Mouse (Mus musculus): Measurements from ENCODE around the gene Slc35a3.
"Not testable (repeated sequence)": the region's sequence is repeated elsewhere in the genome, so short reads cannot be mapped to it uniquely, and the experiment has no call there.

The Slc35a3 gene

GRCm38 (mm10) chr3:116698786-116699185 is 13.8 kb downstream of the Slc35a3 start:
- DNase-seq (ENCODE audit: low read depth), result no peak

DNA sequence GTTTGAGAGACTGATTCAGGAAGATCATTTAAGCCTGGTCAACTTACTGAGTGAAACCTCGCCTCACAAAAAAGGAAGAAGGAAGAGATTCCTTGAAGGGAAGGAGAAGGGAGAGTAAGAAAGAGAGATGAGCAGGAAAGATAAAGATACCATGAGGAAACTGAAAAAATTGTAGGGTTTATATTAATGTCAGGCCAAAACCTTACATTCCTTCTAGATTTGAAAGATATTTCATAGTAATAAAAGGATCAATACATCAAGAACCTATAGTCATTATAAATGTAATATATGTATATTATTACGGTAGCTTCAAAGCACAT is 17.0 kb downstream of the Slc35a3 start:
- DNase-seq (ENCODE audit: low read depth), result no peak

DNA sequence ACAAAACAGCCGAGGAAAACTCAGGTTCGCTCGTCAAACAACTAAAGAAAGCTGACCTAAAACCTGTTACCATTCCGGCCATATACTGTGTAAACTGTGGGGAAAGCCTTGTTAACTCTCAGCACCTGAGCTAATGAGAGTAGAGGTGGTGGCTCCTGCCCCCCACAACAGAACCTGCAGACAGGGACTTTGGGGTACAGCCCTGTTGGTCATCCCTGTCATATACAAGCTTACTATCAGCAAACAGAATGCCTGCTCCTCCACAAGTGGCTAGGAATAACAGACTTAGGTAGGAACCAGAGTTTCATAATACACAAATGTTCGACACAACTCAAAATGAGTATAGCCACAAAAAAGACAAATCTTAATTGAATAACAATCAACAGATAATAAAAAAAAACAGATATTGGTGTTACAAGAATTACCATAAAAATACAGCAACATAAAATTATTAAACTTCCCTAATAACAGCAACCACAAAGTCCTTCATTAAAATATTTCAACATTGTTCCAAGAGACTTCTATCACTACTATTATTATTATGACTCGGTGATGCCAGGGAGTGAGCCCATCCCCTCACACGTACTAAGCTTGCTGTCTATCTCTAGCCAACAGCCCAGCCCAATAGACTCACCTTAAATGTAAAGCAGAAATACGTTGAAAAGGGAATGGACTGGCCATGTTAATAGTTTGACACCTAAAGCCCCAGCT is 17.5 kb downstream of the Slc35a3 start:
- no peak for DNase-seq (ENCODE audit: low read depth)

GRCm38 (mm10) chr3:116694312-116694711 is 18.3 kb downstream of the Slc35a3 start:
- DNase-seq (ENCODE audit: low read depth), result no peak

DNA sequence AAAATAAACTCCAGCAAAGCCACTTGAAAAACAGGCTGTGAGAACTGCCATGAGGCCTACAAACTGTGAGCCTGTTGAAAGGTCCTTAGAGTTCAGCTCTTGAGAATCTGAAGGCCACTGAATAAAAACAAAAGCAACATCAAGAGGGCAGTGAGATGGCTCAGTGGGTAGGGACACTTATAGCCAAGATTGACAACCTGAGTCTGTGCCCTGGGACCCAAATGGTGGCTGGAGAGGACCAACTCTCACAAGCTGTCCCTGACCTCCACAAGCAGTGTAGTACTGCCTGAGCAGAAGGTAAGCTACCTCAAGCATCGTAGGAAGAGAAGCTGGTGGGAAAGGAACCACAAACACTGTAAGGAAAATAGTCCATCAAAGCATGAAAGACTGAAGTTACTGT is 31.5 kb downstream of the Slc35a3 start, which contains the start of gene Gm43191:
Gm43191 (minus strand) TSS at position 101 of the 400 bp plus-strand sequence.
- DNase-seq (ENCODE audit: low read depth), result no peak

GRCm38 (mm10) chr3:116664281-116664680 is 48.4 kb downstream of the Slc35a3 start:
- DNase-seq (ENCODE audit: low read depth), result not testable (repeated sequence)

GRCm38 (mm10) chr3:116662463-116662863 is 50.2 kb downstream of the Slc35a3 start, which contains the start of gene Mfsd14a:
Gene Mfsd14a, minus strand, starts transcription at chr3:116662677.
- peak; percentile 97 for DNase-seq (ENCODE audit: low read depth)

DNA sequence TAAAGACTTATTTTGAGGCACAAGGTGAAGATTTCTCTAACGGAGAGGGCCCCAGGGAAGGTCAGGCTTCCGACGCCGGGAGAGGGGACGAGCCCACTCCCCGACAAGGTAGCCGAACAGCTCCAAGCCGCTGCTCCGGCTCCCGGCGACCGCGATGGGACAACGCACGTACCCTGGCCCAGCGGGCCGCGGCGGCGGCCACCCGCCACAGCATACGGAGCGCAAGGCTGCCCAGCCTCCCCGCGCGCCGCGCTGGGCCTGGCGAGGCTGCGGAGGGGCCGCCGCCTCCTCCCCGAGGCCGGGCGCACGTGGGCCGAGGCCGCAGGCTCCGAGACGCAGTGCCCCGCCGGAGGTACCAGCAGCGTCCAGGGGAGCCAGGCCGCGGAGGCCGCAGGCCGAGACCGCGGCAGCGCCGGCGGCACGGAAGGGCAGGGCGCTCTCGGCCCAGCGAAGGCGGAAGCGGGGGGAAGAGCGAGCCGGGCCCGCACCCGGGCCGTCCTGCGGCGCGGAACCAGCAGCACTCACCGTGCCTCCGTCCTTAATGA is 50.7 kb downstream of the Slc35a3 start:
- DNase-seq (ENCODE audit: low read depth), result no peak

GRCm38 (mm10) chr3:116661288-116661869 is 51.3 kb downstream of the Slc35a3 start:
- peak; percentile 69 for DNase-seq (ENCODE audit: low read depth)

- DNase-seq (ENCODE audit: low read depth), result peak; percentile 65
Observed at GRCm38 (mm10) chr3:116659856-116660430, 52.7 kb downstream of the Slc35a3 start.

DNA sequence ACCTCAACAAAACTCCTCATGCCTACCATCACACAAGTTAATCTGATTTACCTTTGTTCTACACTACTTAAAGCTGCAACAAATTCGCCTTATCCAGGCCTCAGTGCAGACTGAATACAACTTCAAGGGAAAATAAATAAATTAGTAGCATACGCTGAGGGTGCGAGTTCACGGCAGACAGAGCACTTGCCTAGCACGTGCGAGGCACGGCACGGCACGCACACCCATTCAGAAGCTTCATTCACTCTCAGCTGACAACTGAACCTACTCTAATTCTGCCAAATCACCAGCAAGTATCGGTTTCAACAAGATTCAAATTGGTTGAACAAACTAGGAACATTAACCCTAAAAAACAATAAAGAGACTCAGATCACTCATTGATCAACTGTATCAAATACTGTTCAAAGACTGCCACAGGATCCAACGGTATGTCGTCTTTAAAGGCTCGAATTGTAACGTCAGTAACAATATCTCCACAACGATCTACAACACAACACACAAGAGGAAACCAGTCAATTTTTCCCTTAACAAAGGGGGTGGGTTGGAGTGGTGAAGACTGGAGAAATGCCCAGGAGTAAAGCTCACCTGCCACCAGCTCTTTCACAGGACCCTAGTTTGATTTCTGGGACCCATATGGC is 53.6 kb downstream of the Slc35a3 start:
- DNase-seq (ENCODE audit: low read depth), result peak; percentile 81

DNA sequence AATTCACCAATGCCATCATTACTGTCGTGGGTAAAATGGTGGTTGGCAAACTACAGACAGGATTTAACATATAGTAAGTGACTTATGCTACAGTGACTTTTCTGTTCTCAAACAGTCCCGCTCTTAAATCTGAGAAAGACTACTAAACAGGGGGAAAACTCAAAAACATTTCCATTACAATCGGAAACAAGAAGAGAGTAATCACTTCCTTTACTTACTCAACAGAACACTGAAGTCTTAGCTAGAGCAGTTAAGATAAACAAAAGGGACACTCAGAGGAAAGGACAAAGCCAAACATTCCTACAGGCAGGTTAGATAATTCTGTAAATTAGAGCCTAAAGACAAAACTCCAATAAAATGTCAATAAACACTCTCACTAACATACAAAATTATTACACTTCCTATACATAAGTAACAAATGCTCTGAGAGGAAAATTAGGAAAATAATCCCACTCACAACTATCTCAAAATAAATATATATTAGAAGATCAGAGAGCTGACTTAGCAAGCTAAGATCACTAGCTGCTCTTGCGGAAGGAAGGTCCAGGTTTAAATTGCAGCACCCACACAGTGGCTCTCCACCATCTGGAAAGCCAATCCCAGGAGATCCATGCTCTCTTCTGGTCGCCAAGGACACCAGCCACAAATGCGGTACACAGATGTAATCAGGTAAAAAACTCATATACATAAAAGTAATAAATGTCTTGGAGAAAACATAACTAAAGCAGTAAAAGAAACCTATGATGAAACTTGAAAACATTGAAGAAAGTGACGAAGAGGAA is 56.3 kb downstream of the Slc35a3 start:
- peak; percentile 65 for DNase-seq (ENCODE audit: low read depth)

DNA sequence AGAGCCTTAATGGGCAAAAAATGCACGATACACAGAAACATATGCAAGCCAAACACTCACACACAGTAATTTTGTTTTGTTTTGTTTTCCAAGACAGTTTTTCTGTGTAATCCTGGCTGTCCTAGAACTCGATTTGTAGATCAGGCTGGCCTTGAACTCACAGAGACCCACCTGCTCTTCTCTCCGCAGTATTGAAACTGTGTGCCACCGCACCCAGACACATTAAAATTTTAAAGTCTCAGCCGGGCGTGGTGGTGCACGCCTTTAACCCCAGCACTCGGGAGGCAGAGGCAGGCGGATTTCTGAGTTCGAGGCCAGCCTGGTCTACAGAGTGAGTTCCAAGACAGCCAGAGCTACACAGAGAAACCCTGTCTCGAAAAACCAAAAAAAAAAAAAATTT is 58.6 kb downstream of the Slc35a3 start:
- DNase-seq (ENCODE audit: low read depth), result not testable (repeated sequence)

DNA sequence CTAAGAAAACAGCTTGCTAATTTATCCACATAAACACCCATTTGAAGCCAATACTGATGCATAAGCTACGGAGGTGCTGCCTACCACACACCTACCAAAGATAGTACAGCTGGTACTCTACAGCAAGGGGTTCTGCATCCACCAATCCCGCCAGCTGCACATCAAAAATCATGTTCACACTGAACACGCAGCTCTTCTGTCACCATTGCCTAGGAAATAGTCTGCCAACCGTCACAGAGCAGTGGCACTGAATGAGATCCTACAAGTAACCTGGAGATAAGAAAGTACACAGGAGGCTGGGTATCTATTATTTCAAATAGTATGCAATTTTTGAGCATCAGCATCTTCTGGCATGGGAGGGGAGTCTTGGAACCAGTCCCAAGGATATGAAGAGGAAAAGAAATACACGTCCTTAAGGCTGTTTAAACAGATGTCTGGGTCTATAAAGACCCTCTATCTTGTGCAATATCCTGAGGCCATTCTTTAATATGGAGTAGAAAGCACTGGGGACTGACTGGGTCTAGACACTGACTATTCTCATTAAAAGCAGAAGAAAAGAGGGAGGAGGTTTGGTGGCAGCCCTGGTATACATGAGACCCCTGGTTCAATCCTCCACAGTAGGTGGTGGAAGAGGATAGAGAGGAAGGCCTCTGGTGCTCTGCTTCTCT is 59.2 kb downstream of the Slc35a3 start:
- no peak for DNase-seq (ENCODE audit: low read depth)

DNA sequence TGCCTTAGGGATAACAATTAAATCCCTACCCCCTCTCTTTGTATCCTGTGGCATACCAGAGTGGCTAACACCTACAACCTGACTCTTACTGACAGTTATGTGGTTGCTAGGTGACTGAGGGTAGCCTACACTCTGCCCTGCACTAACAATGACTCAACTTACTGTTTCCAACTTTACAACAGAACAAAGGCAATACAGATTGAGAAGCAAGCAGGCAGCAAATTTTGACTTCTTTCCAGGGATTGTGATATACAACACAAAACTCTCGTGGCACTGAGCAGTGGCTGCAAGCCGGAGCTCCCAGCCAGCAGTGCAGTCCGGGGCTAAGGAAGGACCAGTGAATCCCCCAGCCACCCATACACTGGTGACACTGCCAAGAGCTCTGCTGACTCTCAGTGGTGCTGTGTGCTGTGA is 60.6 kb downstream of the Slc35a3 start:
- DNase-seq (ENCODE audit: low read depth), result peak; percentile 26

- DNase-seq (ENCODE audit: low read depth), result no peak
Observed at GRCm38 (mm10) chr3:116650698-116651097, 61.9 kb downstream of the Slc35a3 start.

DNA sequence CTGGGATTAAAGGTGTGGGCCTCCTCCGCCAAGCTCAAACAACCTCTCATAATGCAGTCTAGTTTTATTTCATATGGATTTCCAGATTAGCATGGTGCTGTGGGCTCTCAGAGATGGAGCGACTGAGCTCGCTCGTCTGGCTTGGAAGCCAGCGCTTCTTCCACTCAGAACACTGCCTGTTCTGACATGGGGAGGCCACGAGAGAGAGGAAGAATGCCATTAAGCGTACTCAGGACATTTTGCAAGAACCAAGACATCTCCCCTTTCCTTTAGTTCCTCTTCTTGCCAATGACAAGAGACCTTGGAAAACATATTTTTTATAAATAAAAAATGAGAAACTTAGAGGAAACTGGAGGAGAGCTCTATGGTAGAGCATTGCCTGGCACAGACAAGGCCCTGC is 63.8 kb downstream of the Slc35a3 start:
- DNase-seq (ENCODE audit: low read depth), result no peak

DNA sequence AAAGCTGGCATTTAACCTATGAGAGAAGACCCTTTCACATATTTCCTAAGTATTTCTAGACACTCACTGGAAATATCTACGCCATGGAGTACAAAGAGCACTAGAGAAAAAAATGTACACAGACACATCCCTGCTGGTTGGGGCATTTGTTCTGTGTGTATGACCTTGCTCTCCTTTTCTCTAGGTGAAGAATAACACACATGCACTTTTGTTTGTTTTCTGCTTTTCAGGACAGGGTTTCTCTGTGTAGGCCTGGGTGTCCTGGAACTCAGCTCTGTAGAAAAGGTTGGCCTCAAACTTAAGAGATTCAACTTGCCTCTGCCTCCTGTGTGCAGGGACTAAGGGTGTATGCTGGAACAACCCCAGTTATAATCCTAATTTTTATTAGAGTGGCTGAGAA is 66.2 kb downstream of the Slc35a3 start:
- no peak for DNase-seq (ENCODE audit: low read depth)

DNA sequence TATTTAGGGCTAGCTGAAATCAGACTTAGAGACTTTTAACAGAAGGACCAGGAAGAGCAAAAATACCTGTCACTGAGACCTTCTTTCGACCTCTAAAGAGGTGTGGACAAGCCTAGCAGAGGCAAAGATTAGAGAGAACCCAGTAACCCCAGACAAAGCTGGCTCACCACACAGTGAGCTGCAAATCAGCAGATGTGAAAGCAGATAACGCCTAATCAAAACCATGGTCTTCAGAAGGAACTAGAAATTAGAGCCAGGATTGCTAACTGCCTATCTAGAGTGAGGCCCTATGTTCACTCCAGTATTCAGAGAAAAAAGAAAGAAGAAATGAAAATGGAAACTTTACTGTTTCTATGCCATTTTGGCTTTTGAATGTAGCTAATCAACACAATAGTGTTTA is 70.3 kb downstream of the Slc35a3 start:
- DNase-seq (ENCODE audit: low read depth), result no peak

DNA sequence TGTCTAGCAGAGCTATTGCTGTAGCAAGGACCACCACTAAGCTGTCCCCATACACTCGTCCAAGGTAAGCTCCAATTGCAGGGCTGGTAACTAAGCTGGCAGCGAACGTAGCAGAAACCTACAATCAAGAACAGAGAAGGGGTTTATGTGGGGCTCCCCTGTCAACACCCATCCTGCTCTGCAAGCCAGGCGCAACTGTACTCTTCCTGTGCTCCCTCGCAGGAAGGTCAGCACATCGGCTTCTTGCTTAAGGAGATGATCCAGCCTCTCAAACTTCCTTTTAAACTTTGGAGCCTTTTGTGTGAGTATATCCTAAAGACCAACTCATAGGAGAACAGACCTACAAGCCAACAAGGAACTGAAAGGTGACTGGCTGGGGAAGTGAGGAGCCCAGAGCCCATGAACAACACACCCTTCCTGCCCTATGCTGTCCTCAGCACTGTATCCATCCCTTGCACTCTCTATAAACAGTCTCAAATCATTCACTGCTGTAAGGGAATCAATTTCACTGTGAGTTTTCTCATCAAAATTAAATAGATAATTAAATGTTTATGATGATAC is 70.7 kb downstream of the Slc35a3 start:
- no peak for DNase-seq (ENCODE audit: low read depth)

DNA sequence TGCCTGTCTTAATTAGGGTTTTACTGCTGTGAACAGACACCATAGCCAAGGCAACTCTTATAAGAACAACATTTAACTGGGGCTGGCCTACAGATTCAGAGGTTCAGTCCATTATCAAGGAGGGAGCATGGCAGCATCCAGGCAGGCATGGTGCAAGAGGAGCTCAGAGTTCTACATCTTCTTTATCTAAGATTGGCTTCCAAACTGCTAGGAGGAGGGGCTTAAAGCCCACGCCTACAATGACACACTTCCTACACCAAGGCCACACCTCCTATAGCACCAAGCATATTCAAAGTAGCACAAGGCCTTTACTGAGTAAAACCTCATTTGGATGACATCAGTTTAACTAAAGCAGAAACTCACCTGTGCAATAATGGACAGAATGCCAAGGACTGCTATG is 72.6 kb downstream of the Slc35a3 start:
- peak; percentile 44 for DNase-seq (ENCODE audit: low read depth)
